Mouse (Mus musculus): Measurements from ENCODE around the gene Sirt1. TPM values are rescaled to one million over a fixed set of nuclear protein-coding genes. Genes with fewer than 3 reads are reported as not detected.
"Not testable (repeated sequence)": the region's sequence is repeated elsewhere in the genome, so short reads cannot be mapped to it uniquely, and the experiment has no call there.

Gene Sirt1
- polyA plus RNA-seq (2017; shearing (Covaris generic)), result 10 to 100 TPM in 1 of 2 experiments, 1 to 10 TPM in 1; 6.6 to 10.5 TPM

- ATAC-seq, result peak; percentile 28
These were observed at the start of gene Sirt1 for GRCm38 (mm10) chr10:63381498-63382280. Gene Sirt1 (minus strand): TSS chr10:63381704.

GRCm38 (mm10) chr10:63429785-63430305 is 48.3 kb upstream of the Sirt1 start, which contains the start of gene Ctnna3:
Gene Ctnna3 (plus strand): TSS chr10:63430098.
- ATAC-seq, result peak; percentile 90

- peak; percentile 72 for ATAC-seq
These were observed 47.9 kb upstream of the Sirt1 start for GRCm38 (mm10) chr10:63429380-63429779.

- no peak for ATAC-seq
These were observed 47.5 kb upstream of the Sirt1 start for GRCm38 (mm10) chr10:63429023-63429340.

GRCm38 (mm10) chr10:63428243-63429022 is 46.9 kb upstream of the Sirt1 start:
- ATAC-seq, result peak; percentile 11

- no peak for ATAC-seq
These were observed 45.6 kb upstream of the Sirt1 start for GRCm38 (mm10) chr10:63427146-63427545.

GRCm38 (mm10) chr10:63424475-63424814 is 42.9 kb upstream of the Sirt1 start:
- peak; percentile 47 for ATAC-seq

- no peak for ATAC-seq
These were observed 42.3 kb upstream of the Sirt1 start for GRCm38 (mm10) chr10:63423591-63424474.

- no peak for ATAC-seq
These were observed 41.2 kb upstream of the Sirt1 start for GRCm38 (mm10) chr10:63422736-63422992.

- ATAC-seq, result peak; percentile 37
These were observed 40.5 kb upstream of the Sirt1 start, which contains the start of gene Gm7075 for GRCm38 (mm10) chr10:63421739-63422735. Gene Gm7075 (minus strand): TSS chr10:63421789.

- ATAC-seq, result no peak
These were observed 35.6 kb upstream of the Sirt1 start for GRCm38 (mm10) chr10:63417061-63417460.

- no peak for ATAC-seq
These were observed 34.3 kb upstream of the Sirt1 start for GRCm38 (mm10) chr10:63415850-63416249.

- no peak for ATAC-seq
These were observed 33.8 kb upstream of the Sirt1 start for GRCm38 (mm10) chr10:63415287-63415686.

- no peak for ATAC-seq
These were observed 31.3 kb upstream of the Sirt1 start for GRCm38 (mm10) chr10:63412756-63413155.

GRCm38 (mm10) chr10:63411674-63412073 is 30.2 kb upstream of the Sirt1 start:
- ATAC-seq, result not testable (repeated sequence)

- ATAC-seq, result no peak
These were observed 28.9 kb upstream of the Sirt1 start for GRCm38 (mm10) chr10:63410162-63410956.

- no peak for ATAC-seq
These were observed 22.1 kb upstream of the Sirt1 start for GRCm38 (mm10) chr10:63403636-63404035.

GRCm38 (mm10) chr10:63402731-63403504 is 21.4 kb upstream of the Sirt1 start:
- no peak for ATAC-seq

GRCm38 (mm10) chr10:63396963-63397362 is 15.5 kb upstream of the Sirt1 start:
- ATAC-seq, result no peak

- ATAC-seq, result no peak
These were observed 7.4 kb upstream of the Sirt1 start for GRCm38 (mm10) chr10:63388948-63389347.
